Mouse (Mus musculus) forebrain, embryonic 14.5 days (tissue): ENCODE measurements around the gene Glycam1. TPM values are rescaled to one million over a fixed set of nuclear protein-coding genes. Genes with fewer than 3 reads are reported as not detected.
A peak's percentile ranks its signal among the peaks of the same experiment; 100 is the strongest.
"Not testable (repeated sequence)": the region's sequence is repeated elsewhere in the genome, so short reads cannot be mapped to it uniquely, and the experiment has no call there.

Experiments used
- ATAC-seq: fragments of 200-750 bp; cut with Nextera tagmentation; 2 replicates; pipeline ENCODE4 v1.8.0; 2017; ENCODE audit warnings: mild to moderate bottlenecking, moderate library complexity
- DNase-seq: peaks from one replicate; pipeline ENCODE4 v3.0.0-alpha.2; 2015; ENCODE audit warnings: low spot score
- H3K27ac ChIP-seq: fragments of 300-500 bp; sonication (generic); 2 replicates; pipeline ENCODE4 v1.5.1; 2014; ENCODE audit warnings: low read depth, mild to moderate bottlenecking, control low read depth, low read length, moderate library complexity
- H3K27me3 ChIP-seq: fragments of 300-500 bp; sonication (generic); replicated peaks from 2 replicates; pipeline ENCODE4 v1.6.1; 2014; ENCODE audit warnings: low read length, control low read depth, mixed read lengths; ENCODE audit not compliant: control insufficient read depth, insufficient read depth
- H3K36me3 ChIP-seq: fragments of 300-500 bp; sonication (generic); 2 replicates; pipeline ENCODE4 v1.6.1; 2014; ENCODE audit warnings: low read length, control low read depth; ENCODE audit not compliant: control insufficient read depth, insufficient read depth
- H3K4me1 ChIP-seq: fragments of 300-500 bp; sonication (generic); 2 replicates; pipeline ENCODE4 v1.6.1; 2014; ENCODE audit warnings: antibody characterized with exemption, low read length, control low read depth; ENCODE audit not compliant: control insufficient read depth, insufficient read depth
- H3K4me2 ChIP-seq: fragments of 300-500 bp; sonication (generic); 2 replicates; pipeline ENCODE4 v1.6.1; 2014; ENCODE audit warnings: mild to moderate bottlenecking, control low read depth, low read length
- H3K4me3 ChIP-seq: fragments of 300-500 bp; sonication (generic); 2 replicates; pipeline ENCODE4 v1.5.1; 2014; ENCODE audit warnings: low read depth, low read length, control low read depth
- H3K9ac ChIP-seq: fragments of 300-500 bp; sonication (generic); 2 replicates; pipeline ENCODE4 v1.6.1; 2014; ENCODE audit warnings: mild to moderate bottlenecking, low read length, control low read depth, moderate library complexity
- H3K9me3 ChIP-seq: fragments of 300-500 bp; sonication (generic); replicated peaks from 2 replicates; pipeline ENCODE4 v1.6.1; 2016; ENCODE audit warnings: low read length, control low read depth, mixed read lengths; ENCODE audit not compliant: control insufficient read depth
- whole genome bisulfite sequencing: fragments of 180-500 bp; shearing (Covaris S2); extraction: QIAGEN DNeasy Blood & Tissue Kit; methylation state at CpG from one replicate; pipeline ENCODE4 v1.1.7; 2014; 5-methylcytosine and 5-hydroxymethylcytosine counted together
- polyA plus RNA-seq: library from polyadenylated mRNA; unstranded; fragments of >200 nt; fragmentation: Nextera tagmentation; extraction: Ambion mirVana; gene quantifications from 2 replicates; pipeline ENCODE4 v1.2.1, GENCODE M21; 2014

Glycam1 gene
- not detected in 2 replicates for polyA plus RNA-seq

- Histone ChIP-seq H3K4me3 (no peak within 1 kb of the TSS), H3K27ac (no peak within 1 kb of the TSS), H3K9ac (no peak within 1 kb of the TSS), H3K9me3 (no peaks in the 10 kb centered on the region), H3K4me1 (no peaks in the 10 kb centered on the region), H3K27me3 (no peaks in the 10 kb centered on the region), H3K36me3 (no peaks in the 10 kb centered on the region), H3K4me2 (no peak within 1 kb of the TSS)
- ATAC-seq, result no peak
- no peak for DNase-seq
Observed at GRCm38 (mm10) chr15:103564981-103565380, at the start of gene Glycam1. Gene Glycam1 (minus strand): TSS chr15:103565081.

DNA sequence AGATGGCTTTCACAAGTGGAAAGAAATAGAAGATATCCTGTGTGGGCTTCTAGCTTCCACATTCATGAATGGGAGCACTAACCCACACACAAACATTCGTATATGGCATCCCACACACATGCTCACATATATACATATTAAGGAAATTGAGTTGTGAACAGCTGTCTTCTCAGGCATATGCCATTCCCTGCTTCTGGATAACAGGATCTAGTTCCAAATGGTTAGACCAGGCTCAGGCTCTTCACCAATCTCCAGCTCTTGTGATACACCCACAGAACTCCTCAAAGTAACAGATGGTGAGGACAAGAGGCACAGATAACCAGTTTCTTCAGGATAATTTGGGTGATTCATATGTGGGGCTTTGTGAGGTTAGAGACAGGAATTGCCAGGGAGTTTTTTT is 39.6 kb upstream of the Glycam1 start:
- Histone ChIP-seq H3K36me3 (no peaks in the 10 kb centered on the region), H3K4me2 (no peak overlapping the region), H3K9ac (no peak overlapping the region), H3K27me3 (no peaks in the 10 kb centered on the region), H3K4me3 (no peak overlapping the region), H3K27ac (no peak overlapping the region), H3K4me1 (no peaks in the 10 kb centered on the region), H3K9me3 (no peaks in the 10 kb centered on the region)
- no peak for DNase-seq
- ATAC-seq, result no peak
- WGBS, result 78% methylated on average over 1 of the region's 1 CpGs

DNA sequence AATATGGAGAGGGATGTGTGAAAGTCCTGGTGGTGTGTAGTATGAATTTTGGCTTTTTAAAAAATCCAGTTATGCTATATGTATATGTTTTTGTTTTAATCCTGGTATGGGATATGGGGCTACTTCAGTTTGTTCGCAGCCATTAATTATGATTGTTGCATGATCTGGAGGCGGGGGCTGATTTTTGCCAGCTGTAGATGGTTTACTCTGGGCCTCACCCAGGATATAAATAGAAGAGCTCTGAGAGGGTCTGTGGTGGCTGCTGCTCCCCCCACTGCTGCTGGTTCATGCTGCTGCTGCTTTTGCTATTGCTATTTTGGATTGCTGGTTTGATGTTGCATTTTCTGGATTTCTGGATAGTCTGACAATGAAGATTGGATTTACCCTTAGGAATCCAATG is 25.9 kb upstream of the Glycam1 start:
- Histone ChIP-seq H3K4me2 (no peak overlapping the region), H3K4me1 (no peaks in the 10 kb centered on the region), H3K36me3 (no peaks in the 10 kb centered on the region), H3K27me3 (no peaks in the 10 kb centered on the region), H3K4me3 (no peak overlapping the region), H3K27ac (no peak overlapping the region), H3K9me3 (no peaks in the 10 kb centered on the region), H3K9ac (no peak overlapping the region)
- DNase-seq, result no peak
- ATAC-seq, result no peak
- 94% methylated on average over 2 of the region's 2 CpGs for WGBS

DNA sequence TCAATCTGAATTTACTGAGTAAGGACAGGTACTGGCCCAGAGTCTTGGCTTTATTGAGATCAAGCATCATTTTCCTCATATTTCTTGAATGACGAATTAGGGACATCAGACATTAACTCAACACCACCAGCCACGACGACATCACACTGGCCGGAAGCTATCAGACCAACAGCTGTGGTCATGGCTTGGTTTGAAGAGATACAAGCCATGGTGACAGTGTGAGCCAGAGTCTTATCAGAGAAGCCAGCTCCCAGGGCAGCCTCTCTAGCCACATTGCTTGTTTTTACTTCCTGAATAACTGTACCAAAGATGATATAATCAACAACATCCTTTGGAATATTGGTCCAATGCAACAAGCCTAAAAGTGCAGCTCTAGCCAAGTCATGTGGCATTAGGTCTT is 22.9 kb upstream of the Glycam1 start:
- ATAC-seq, H3K27me3 ChIP-seq, H3K4me1 ChIP-seq, H3K4me3 ChIP-seq, DNase-seq, H3K9ac ChIP-seq, H3K27ac ChIP-seq, H3K36me3 ChIP-seq, H3K9me3 ChIP-seq, H3K4me2 ChIP-seq: not testable (repeated sequence)
- WGBS, result 95% methylated on average over 4 of the region's 4 CpGs

GRCm38 (mm10) chr15:103585876-103586275 is 21.0 kb upstream of the Glycam1 start:
- no peak for ATAC-seq

GRCm38 (mm10) chr15:103552096-103552690 is 12.7 kb downstream of the Glycam1 start:
- no peaks in the 10 kb centered on the region for H3K36me3 ChIP-seq
- no peak overlapping the region for H3K27ac ChIP-seq
- DNase-seq (peak; percentile 85), ATAC-seq (peak; percentile 81)
- no peak overlapping the region for H3K9ac ChIP-seq
- H3K9me3 ChIP-seq, result no peaks in the 10 kb centered on the region
- H3K4me1 ChIP-seq, result no peaks in the 10 kb centered on the region
- no peak overlapping the region for H3K4me2 ChIP-seq
- WGBS, result 46% methylated on average over 3 of the region's 3 CpGs
- H3K27me3 ChIP-seq, result no peaks in the 10 kb centered on the region
- no peak overlapping the region for H3K4me3 ChIP-seq

More at GRCm38 (mm10) chr15:103585876-103586275, 21.0 kb upstream of the Glycam1 start:
- no peaks in the 10 kb centered on the region for H3K9me3 ChIP-seq
- H3K9ac ChIP-seq, result no peak overlapping the region
- no peak overlapping the region for H3K27ac ChIP-seq
- H3K36me3 ChIP-seq, result no peaks in the 10 kb centered on the region
- H3K4me3 ChIP-seq, result no peak overlapping the region
- 83% methylated on average over 2 of the region's 2 CpGs for WGBS
- no peak overlapping the region for H3K4me2 ChIP-seq
- no peaks in the 10 kb centered on the region for H3K4me1 ChIP-seq
- no peak for DNase-seq
- no peaks in the 10 kb centered on the region for H3K27me3 ChIP-seq

DNA sequence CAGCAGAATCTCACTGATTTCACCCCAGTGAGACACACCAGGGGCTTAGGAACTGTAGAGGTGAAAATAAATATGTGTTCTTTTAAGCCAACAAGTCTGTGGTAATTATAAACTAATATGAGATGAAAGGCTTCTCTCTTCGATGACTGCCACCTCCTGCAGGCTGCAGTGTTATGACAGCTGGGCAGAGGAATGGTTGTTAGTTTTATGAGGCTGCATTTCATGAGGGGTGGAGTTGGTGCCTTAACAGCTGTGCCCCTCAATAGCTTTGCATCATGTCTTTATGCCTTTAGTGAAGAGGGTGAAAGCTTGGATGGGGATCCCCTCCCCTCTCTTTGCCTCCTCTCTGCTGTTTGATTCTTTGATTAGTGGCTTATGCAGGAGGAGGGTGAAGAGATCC is 13.8 kb downstream of the Glycam1 start:
- no peak for DNase-seq
- WGBS, result 56% methylated on average over 1 of the region's 1 CpGs
- no peak for ATAC-seq
- Histone ChIP-seq H3K9me3 (no peaks in the 10 kb centered on the region), H3K36me3 (no peaks in the 10 kb centered on the region), H3K27me3 (no peaks in the 10 kb centered on the region), H3K27ac (no peak overlapping the region), H3K4me1 (no peaks in the 10 kb centered on the region), H3K9ac (no peak overlapping the region), H3K4me3 (no peak overlapping the region), H3K4me2 (no peak overlapping the region)

GRCm38 (mm10) chr15:103549475-103549874 is 15.4 kb downstream of the Glycam1 start:
- 96% methylated on average over 1 of the region's 1 CpGs for WGBS
- DNase-seq, result no peak
- H3K27me3 ChIP-seq, result no peaks in the 10 kb centered on the region
- H3K4me2 ChIP-seq, result no peak overlapping the region
- no peak overlapping the region for H3K27ac ChIP-seq
- no peaks in the 10 kb centered on the region for H3K4me1 ChIP-seq
- H3K4me3 ChIP-seq, result no peak overlapping the region
- H3K9me3 ChIP-seq, result no peaks in the 10 kb centered on the region
- no peaks in the 10 kb centered on the region for H3K36me3 ChIP-seq
- ATAC-seq, result no peak
- H3K9ac ChIP-seq, result no peak overlapping the region

- DNase-seq, result no peak
- no peaks in the 10 kb centered on the region for H3K27me3 ChIP-seq
- H3K9ac ChIP-seq, result no peak overlapping the region
- ATAC-seq, result no peak
- no peak overlapping the region for H3K4me3 ChIP-seq
- WGBS, result 85% methylated on average over 3 of the region's 3 CpGs
- no peak overlapping the region for H3K4me2 ChIP-seq
- no peaks in the 10 kb centered on the region for H3K4me1 ChIP-seq
- H3K36me3 ChIP-seq, result no peaks in the 10 kb centered on the region
- H3K27ac ChIP-seq, result no peak overlapping the region
- H3K9me3 ChIP-seq, result no peaks in the 10 kb centered on the region
Observed at GRCm38 (mm10) chr15:103547983-103548382, 16.9 kb downstream of the Glycam1 start.
